Mouse (Mus musculus): ENCODE results near the gene Pi16. TPM values are rescaled to one million over a fixed set of nuclear protein-coding genes. Genes with fewer than 3 reads are reported as not detected.
"Not testable (repeated sequence)": the region's sequence is repeated elsewhere in the genome, so short reads cannot be mapped to it uniquely, and the experiment has no call there.

Pi16 gene
- polyA plus RNA-seq, 1 experiment from 2014 or later, result 0.32 TPM

- H3K36me3 ChIP-seq, result peaks cover 18% of the 10 kb centered on the region
- H3K4me3 ChIP-seq (replicated peaks), result peak overlapping the region; percentile 94
- H3K4me1 ChIP-seq (replicated peaks), result peaks cover 55% of the 10 kb centered on the region
- no peak for DNase-seq
- H3K9ac ChIP-seq, result peak overlapping the region; percentile 95
- WGBS (ENCODE audit: insufficient replicate concordance), result 8% methylated on average over 11 of the region's 11 CpGs
- H3K4me2 ChIP-seq, result peak overlapping the region; percentile 97
- no peak for ATAC-seq (ENCODE audit: low read depth)
- H3K9me3 ChIP-seq (replicated peaks), result no peaks in the 10 kb centered on the region
- peak overlapping the region; percentile 83 for H3K27ac ChIP-seq
- no peaks in the 10 kb centered on the region for H3K27me3 ChIP-seq
These were observed 29.1 kb downstream of the Pi16 start for GRCm38 (mm10) chr17:29346496-29347125.

- under 1% methylated on average over 45 of the region's 45 CpGs for WGBS (ENCODE audit: insufficient replicate concordance)
- DNase-seq (no peak), ATAC-seq (ENCODE audit: low read depth) (peak; percentile 33; the same call in 1 of the 2 replicates)
- Histone ChIP-seq H3K4me1 (replicated peaks) (peaks cover 49% of the 10 kb centered on the region), H3K9me3 (replicated peaks) (no peaks in the 10 kb centered on the region), H3K9ac (peak overlapping the region; percentile 95), H3K4me2 (peak overlapping the region; percentile 97), H3K27ac (peak overlapping the region; percentile 83), H3K4me3 (replicated peaks) (peak overlapping the region; percentile 94), H3K27me3 (no peaks in the 10 kb centered on the region), H3K36me3 (peaks cover 18% of the 10 kb centered on the region)
These were observed 29.7 kb downstream of the Pi16 start for GRCm38 (mm10) chr17:29347126-29347644.

- Histone ChIP-seq H3K27me3 (no peaks in the 10 kb centered on the region), H3K9ac (peak within 1 kb of the TSS; percentile 95), H3K9me3 (replicated peaks) (no peaks in the 10 kb centered on the region), H3K4me2 (peak within 1 kb of the TSS; percentile 97), H3K36me3 (peaks cover 16% of the 10 kb centered on the region), H3K27ac (peak within 1 kb of the TSS; percentile 83), H3K4me1 (replicated peaks) (peaks cover 44% of the 10 kb centered on the region), H3K4me3 (replicated peaks) (peak within 1 kb of the TSS; percentile 94)
- ATAC-seq (ENCODE audit: low read depth), result peak; percentile 98
- DNase-seq, result peak; percentile 100
- WGBS (ENCODE audit: insufficient replicate concordance), result 2% methylated on average over 40 of the region's 53 CpGs
These were observed 30.3 kb downstream of the Pi16 start, which contains the start of gene Mtch1 for GRCm38 (mm10) chr17:29347645-29348256. Gene Mtch1 (minus strand): TSS chr17:29347934.

GRCm38 (mm10) chr17:29348996-29349395 lies 31.5 kb downstream of the Pi16 start:
- no peaks in the 10 kb centered on the region for H3K9me3 ChIP-seq (replicated peaks)
- 72% methylated on average over 2 of the region's 2 CpGs for WGBS (ENCODE audit: insufficient replicate concordance)
- peaks cover 38% of the 10 kb centered on the region for H3K4me1 ChIP-seq (replicated peaks)
- H3K9ac ChIP-seq, result no peak overlapping the region; the same call in 1 of the 2 replicates
- H3K27me3 ChIP-seq, result no peaks in the 10 kb centered on the region
- H3K4me3 ChIP-seq (replicated peaks), result no peak overlapping the region
- DNase-seq (no peak), ATAC-seq (ENCODE audit: low read depth) (no peak)
- H3K36me3 ChIP-seq, result peaks cover 4% of the 10 kb centered on the region; the same call in 1 of the 2 replicates
- peak overlapping the region; percentile 83; the same call in 1 of the 2 replicates for H3K27ac ChIP-seq
- no peak overlapping the region for H3K4me2 ChIP-seq

- H3K9me3 ChIP-seq (replicated peaks); DNase-seq; H3K9ac ChIP-seq; H3K27ac ChIP-seq; H3K36me3 ChIP-seq; H3K4me3 ChIP-seq (replicated peaks); H3K27me3 ChIP-seq; ATAC-seq (ENCODE audit: low read depth); H3K4me2 ChIP-seq: not testable (repeated sequence)
- peaks cover 31% of the 10 kb centered on the region for H3K4me1 ChIP-seq (replicated peaks)
- WGBS (ENCODE audit: insufficient replicate concordance), result 72% methylated on average over 5 of the region's 5 CpGs
These were observed 33.6 kb downstream of the Pi16 start for GRCm38 (mm10) chr17:29351056-29351455.

GRCm38 (mm10) chr17:29355461-29355840 lies 38.0 kb downstream of the Pi16 start:
- Histone ChIP-seq H3K4me3 (replicated peaks) (no peak overlapping the region), H3K27me3 (no peaks in the 10 kb centered on the region), H3K4me1 (replicated peaks) (peaks cover 10% of the 10 kb centered on the region), H3K9me3 (replicated peaks) (no peaks in the 10 kb centered on the region), H3K9ac (no peak overlapping the region), H3K27ac (peak overlapping the region; percentile 73; the same call in 1 of the 2 replicates), H3K4me2 (no peak overlapping the region), H3K36me3 (no peaks in the 10 kb centered on the region)
- no peak for ATAC-seq (ENCODE audit: low read depth)
- no peak for DNase-seq
- WGBS (ENCODE audit: insufficient replicate concordance), result 69% methylated on average over 5 of the region's 5 CpGs

GRCm38 (mm10) chr17:29355841-29356478 lies 38.5 kb downstream of the Pi16 start:
- no peak for DNase-seq

GRCm38 (mm10) chr17:29356479-29356856 lies 39.0 kb downstream of the Pi16 start:
- peak overlapping the region; percentile 41 for H3K4me2 ChIP-seq
- peak; percentile 70 for ATAC-seq (ENCODE audit: low read depth)
- no peak for DNase-seq
- 16% methylated on average over 11 of the region's 11 CpGs for WGBS (ENCODE audit: insufficient replicate concordance)
- no peaks in the 10 kb centered on the region for H3K36me3 ChIP-seq
- H3K9ac ChIP-seq, result no peak overlapping the region; the same call in 1 of the 2 replicates
- 0 out of 2 replicates have a peak overlapping the region, but pooled peaks have one; percentile 33 for H3K4me3 ChIP-seq (replicated peaks)
- peak overlapping the region; percentile 73 for H3K27ac ChIP-seq
- H3K9me3 ChIP-seq (replicated peaks), result no peaks in the 10 kb centered on the region
- H3K4me1 ChIP-seq (replicated peaks), result peaks cover 13% of the 10 kb centered on the region
- no peaks in the 10 kb centered on the region for H3K27me3 ChIP-seq

More at GRCm38 (mm10) chr17:29355841-29356478, 38.5 kb downstream of the Pi16 start:
- Histone ChIP-seq H3K36me3 (no peaks in the 10 kb centered on the region), H3K4me2 (peak overlapping the region; percentile 41), H3K4me3 (replicated peaks) (no peak overlapping the region), H3K27ac (peak overlapping the region; percentile 73), H3K4me1 (replicated peaks) (peaks cover 13% of the 10 kb centered on the region), H3K9me3 (replicated peaks) (no peaks in the 10 kb centered on the region), H3K9ac (no peak overlapping the region; the same call in 1 of the 2 replicates), H3K27me3 (no peaks in the 10 kb centered on the region)
- no peak for ATAC-seq (ENCODE audit: low read depth)
- WGBS (ENCODE audit: insufficient replicate concordance), result 56% methylated on average over 17 of the region's 17 CpGs

- Histone ChIP-seq H3K27ac (no peak overlapping the region), H3K9me3 (replicated peaks) (no peaks in the 10 kb centered on the region), H3K27me3 (no peaks in the 10 kb centered on the region), H3K9ac (no peak overlapping the region), H3K4me1 (replicated peaks) (peaks cover 13% of the 10 kb centered on the region), H3K4me2 (peak overlapping the region; percentile 41), H3K36me3 (no peaks in the 10 kb centered on the region), H3K4me3 (replicated peaks) (0 out of 2 replicates have a peak overlapping the region, but pooled peaks have one; percentile 33)
- WGBS (ENCODE audit: insufficient replicate concordance), result 28% methylated on average over 9 of the region's 9 CpGs
- DNase-seq, result no peak
- ATAC-seq (ENCODE audit: low read depth), result no peak
These were observed 39.4 kb downstream of the Pi16 start for GRCm38 (mm10) chr17:29356882-29357281.

GRCm38 (mm10) chr17:29358928-29359327 lies 41.4 kb downstream of the Pi16 start:
- Histone ChIP-seq H3K9me3 (replicated peaks) (no peaks in the 10 kb centered on the region), H3K9ac (no peak overlapping the region), H3K4me1 (replicated peaks) (peaks cover 13% of the 10 kb centered on the region), H3K36me3 (no peaks in the 10 kb centered on the region), H3K27me3 (no peaks in the 10 kb centered on the region), H3K4me3 (replicated peaks) (no peak overlapping the region), H3K4me2 (no peak overlapping the region), H3K27ac (no peak overlapping the region)
- 65% methylated on average over 3 of the region's 3 CpGs for WGBS (ENCODE audit: insufficient replicate concordance)
- no peak for DNase-seq
- no peak for ATAC-seq (ENCODE audit: low read depth)

- Histone ChIP-seq H3K4me2 (peak within 1 kb of the TSS; percentile 11), H3K36me3 (no peaks in the 10 kb centered on the region), H3K4me3 (replicated peaks) (peak within 1 kb of the TSS; percentile 32), H3K4me1 (replicated peaks) (peaks cover 11% of the 10 kb centered on the region), H3K27me3 (no peaks in the 10 kb centered on the region), H3K27ac (0 out of 2 replicates have a peak within 1 kb of the TSS, but pooled peaks have one; percentile 43), H3K9ac (peak within 1 kb of the TSS; percentile 29; the same call in 1 of the 2 replicates), H3K9me3 (replicated peaks) (no peaks in the 10 kb centered on the region)
- no peak for ATAC-seq (ENCODE audit: low read depth)
- no peak for DNase-seq
- WGBS (ENCODE audit: insufficient replicate concordance), result 7% methylated on average over 5 of the region's 5 CpGs
These were observed 43.3 kb downstream of the Pi16 start, which contains the start of gene Fgd2 for GRCm38 (mm10) chr17:29360761-29361221. Gene Fgd2 (plus strand): TSS chr17:29360914.
